Mouse (Mus musculus): ENCODE data around the gene Prkci. TPM values are rescaled to one million over a fixed set of nuclear protein-coding genes. Genes with fewer than 3 reads are reported as not detected.

Gene Prkci
- polyA plus RNA-seq, 1 experiment: 6.9 TPM

- DNase-seq (ENCODE audit: low read depth, low spot score): peak; percentile 70
- WGBS: 32% methylated on average over 10 of the region's 10 CpGs
Measured at GRCm38 (mm10) chr3:31079450-31079849, 83.9 kb downstream of the Prkci start.

GRCm38 (mm10) chr3:31080791-31081502 lies 85.4 kb downstream of the Prkci start:
- 77% methylated on average over 10 of the region's 10 CpGs for WGBS
- no peak for DNase-seq (ENCODE audit: low read depth, low spot score)

- WGBS: 63% methylated on average over 12 of the region's 13 CpGs
- DNase-seq (ENCODE audit: low read depth, low spot score): no peak
Measured at GRCm38 (mm10) chr3:31082838-31083506, 87.4 kb downstream of the Prkci start.

GRCm38 (mm10) chr3:31083507-31084245 lies 88.1 kb downstream of the Prkci start:
- 7% methylated on average over 12 of the region's 12 CpGs for WGBS

GRCm38 (mm10) chr3:31085000-31085399 lies 89.5 kb downstream of the Prkci start:
- WGBS: 92% methylated on average over 3 of the region's 3 CpGs
- DNase-seq (ENCODE audit: low read depth, low spot score): no peak

More at GRCm38 (mm10) chr3:31083507-31084245, 88.1 kb downstream of the Prkci start:
- DNase-seq (ENCODE audit: low read depth, low spot score): no peak

- WGBS: 58% methylated on average over 10 of the region's 10 CpGs
- DNase-seq (ENCODE audit: low read depth, low spot score): no peak
Measured at GRCm38 (mm10) chr3:31088789-31089775, 93.5 kb downstream of the Prkci start.

- 54% methylated on average over 7 of the region's 7 CpGs for WGBS
- no peak for DNase-seq (ENCODE audit: low read depth, low spot score)
Measured at GRCm38 (mm10) chr3:31089956-31090355, 94.4 kb downstream of the Prkci start.

GRCm38 (mm10) chr3:31093196-31093595 lies 97.6 kb downstream of the Prkci start:
- 12% methylated on average over 13 of the region's 13 CpGs for WGBS
- DNase-seq (ENCODE audit: low read depth, low spot score): no peak

- 1% methylated on average over 55 of the region's 58 CpGs for WGBS
- DNase-seq (ENCODE audit: low read depth, low spot score): no peak
Measured at GRCm38 (mm10) chr3:31093627-31094351, 98.2 kb downstream of the Prkci start.

GRCm38 (mm10) chr3:31094531-31095178 lies 99.1 kb downstream of the Prkci start, which contains the start of gene Skil:
Skil (plus strand) TSS chr3:31095058.
- peak; percentile 81 for DNase-seq (ENCODE audit: low read depth, low spot score)
- 1% methylated on average over 93 of the region's 109 CpGs for WGBS

- DNase-seq (ENCODE audit: low read depth, low spot score): no peak
- whole genome bisulfite sequencing: 2% methylated on average over 35 of the region's 39 CpGs
Measured at GRCm38 (mm10) chr3:31095179-31095490, 99.6 kb downstream of the Prkci start.

- no peak for DNase-seq (ENCODE audit: low read depth, low spot score)
- 2% methylated on average over 33 of the region's 33 CpGs for WGBS
Measured at GRCm38 (mm10) chr3:31095491-31096154, 100.1 kb downstream of the Prkci start.

GRCm38 (mm10) chr3:31096155-31097101 lies 100.9 kb downstream of the Prkci start:
- 43% methylated on average over 10 of the region's 10 CpGs for WGBS
- DNase-seq (ENCODE audit: low read depth, low spot score): no peak

GRCm38 (mm10) chr3:31097102-31097720 lies 101.7 kb downstream of the Prkci start:
- WGBS: 82% methylated on average over 13 of the region's 13 CpGs
- no peak for DNase-seq (ENCODE audit: low read depth, low spot score)

GRCm38 (mm10) chr3:31097976-31098375 lies 102.4 kb downstream of the Prkci start:
- DNase-seq (ENCODE audit: low read depth, low spot score): no peak
- 81% methylated on average over 11 of the region's 11 CpGs for WGBS

GRCm38 (mm10) chr3:31098556-31098955 lies 103.0 kb downstream of the Prkci start:
- DNase-seq (ENCODE audit: low read depth, low spot score): no peak
- 93% methylated on average over 1 of the region's 1 CpGs for whole genome bisulfite sequencing

Measured in large intestine, adult 2 months (tissue).